Mouse (Mus musculus) limb, embryonic 11.5 days (tissue): ENCODE measurements around the gene Lrpprc. TPM values are rescaled to one million over a fixed set of nuclear protein-coding genes. Genes with fewer than 3 reads are reported as not detected.

ENCODE experiments used
- ATAC-seq: fragments of 200-750 bp; cut with Nextera tagmentation; 2 replicates; pipeline ENCODE4 v1.8.0; 2017; ENCODE audit warnings: low read depth; ENCODE audit not compliant: insufficient number of reproducible peaks, low FRiP score, low TSS enrichment
- DNase-seq: peaks from one replicate; pipeline ENCODE4 v3.0.0-alpha.2; 2015; ENCODE audit warnings: low spot score
- H3K27ac ChIP-seq: fragments of 300-500 bp; sonication (generic); replicated peaks from 2 replicates; pipeline ENCODE4 v1.5.1; 2014; ENCODE audit warnings: low read depth, mild to moderate bottlenecking, low read length
- H3K27me3 ChIP-seq: fragments of 300-500 bp; sonication (generic); 2 replicates; pipeline ENCODE4 v1.6.1; 2014; ENCODE audit warnings: mild to moderate bottlenecking, low read length, mixed read lengths; ENCODE audit not compliant: control insufficient read depth, insufficient read depth
- H3K36me3 ChIP-seq: fragments of 300-500 bp; sonication (generic); 2 replicates; pipeline ENCODE4 v1.6.1; 2014; ENCODE audit warnings: mild to moderate bottlenecking, low read length, moderate library complexity, mixed read lengths; ENCODE audit not compliant: control insufficient read depth, insufficient read depth
- H3K4me1 ChIP-seq: fragments of 300-500 bp; sonication (generic); 2 replicates; pipeline ENCODE4 v1.6.1; 2014; ENCODE audit warnings: low read length, mixed read lengths; ENCODE audit not compliant: control insufficient read depth, insufficient read depth
- H3K4me2 ChIP-seq: fragments of 300-500 bp; sonication (generic); 2 replicates; pipeline ENCODE4 v1.6.1; 2014; ENCODE audit warnings: low read depth, mild to moderate bottlenecking, moderate library complexity; ENCODE audit not compliant: severe bottlenecking
- H3K4me3 ChIP-seq: fragments of 300-500 bp; sonication (generic); 2 replicates; pipeline ENCODE4 v1.5.1; 2014; ENCODE audit warnings: low read depth, low read length
- H3K9ac ChIP-seq: fragments of 300-500 bp; sonication (generic); 2 replicates; pipeline ENCODE4 v1.6.1; 2014; ENCODE audit warnings: mild to moderate bottlenecking, low read length
- H3K9me3 ChIP-seq: fragments of 300-500 bp; sonication (generic); 2 replicates; pipeline ENCODE4 v1.6.1; 2016; ENCODE audit warnings: low read length; ENCODE audit not compliant: control insufficient read depth
- WGBS: fragments of 180-500 bp; shearing (Covaris S2); extraction: QIAGEN DNeasy Blood & Tissue Kit; methylation state at CpG from one replicate; pipeline ENCODE4 v1.1.7; 2014; 5-methylcytosine and 5-hydroxymethylcytosine counted together
- polyA plus RNA-seq: library from polyadenylated mRNA; unstranded; fragments of >200 nt; fragmentation: Nextera tagmentation; extraction: Ambion mirVana; gene quantifications from 2 replicates; pipeline ENCODE4 v1.2.1, GENCODE M21; 2014

Lrpprc gene
- polyA plus RNA-seq, 1 experiment from 2014 or later, result 60.8 TPM

- no peak overlapping the region for H3K4me2 ChIP-seq
- no peak overlapping the region for H3K9ac ChIP-seq
- peaks cover 5% of the 10 kb centered on the region; the same call in 1 of the 2 replicates for H3K36me3 ChIP-seq
- no peak overlapping the region for H3K27ac ChIP-seq
- no peak overlapping the region for H3K4me3 ChIP-seq
- H3K27me3 ChIP-seq, result no peaks in the 10 kb centered on the region
- DNase-seq (no peak), ATAC-seq (no peak)
- H3K4me1 ChIP-seq, result no peaks in the 10 kb centered on the region
- 80% methylated on average over 2 of the region's 2 CpGs for WGBS
- no peaks in the 10 kb centered on the region for H3K9me3 ChIP-seq
Observed at GRCm38 (mm10) chr17:84756090-84756489, 34.5 kb downstream of the Lrpprc start.

GRCm38 (mm10) chr17:84753489-84753888, 37.1 kb downstream of the Lrpprc start:
- Histone ChIP-seq H3K27ac (no peak overlapping the region), H3K4me2 (no peak overlapping the region), H3K4me1 (no peaks in the 10 kb centered on the region), H3K9ac (no peak overlapping the region), H3K36me3 (no peaks in the 10 kb centered on the region), H3K4me3 (no peak overlapping the region), H3K9me3 (no peaks in the 10 kb centered on the region), H3K27me3 (no peaks in the 10 kb centered on the region)
- 95% methylated on average over 5 of the region's 5 CpGs for WGBS
- DNase-seq (no peak), ATAC-seq (no peak)

- H3K36me3 ChIP-seq, result no peaks in the 10 kb centered on the region
- ATAC-seq (no peak), DNase-seq (no peak)
- no peak overlapping the region for H3K27ac ChIP-seq
- H3K9ac ChIP-seq, result no peak overlapping the region
- H3K4me2 ChIP-seq, result no peak overlapping the region
- H3K27me3 ChIP-seq, result no peaks in the 10 kb centered on the region
- H3K4me1 ChIP-seq, result no peaks in the 10 kb centered on the region
- WGBS, result 89% methylated on average over 2 of the region's 2 CpGs
- no peak overlapping the region for H3K4me3 ChIP-seq
- H3K9me3 ChIP-seq, result no peaks in the 10 kb centered on the region
Observed at GRCm38 (mm10) chr17:84752286-84752685, 38.3 kb downstream of the Lrpprc start.

GRCm38 (mm10) chr17:84751630-84752191, 38.9 kb downstream of the Lrpprc start:
- no peaks in the 10 kb centered on the region for H3K36me3 ChIP-seq
- no peak overlapping the region for H3K9ac ChIP-seq
- no peaks in the 10 kb centered on the region for H3K9me3 ChIP-seq
- no peak overlapping the region for H3K4me2 ChIP-seq
- no peaks in the 10 kb centered on the region for H3K27me3 ChIP-seq
- WGBS, result 93% methylated on average over 8 of the region's 8 CpGs
- no peak overlapping the region for H3K27ac ChIP-seq
- ATAC-seq (no peak), DNase-seq (no peak)
- H3K4me1 ChIP-seq, result no peaks in the 10 kb centered on the region
- no peak overlapping the region for H3K4me3 ChIP-seq

- no peaks in the 10 kb centered on the region for H3K9me3 ChIP-seq
- H3K9ac ChIP-seq, result no peak overlapping the region
- 83% methylated on average over 4 of the region's 4 CpGs for WGBS
- no peak for DNase-seq
- H3K36me3 ChIP-seq, result no peaks in the 10 kb centered on the region
- H3K27me3 ChIP-seq, result no peaks in the 10 kb centered on the region
- H3K4me1 ChIP-seq, result no peaks in the 10 kb centered on the region
- no peak overlapping the region for H3K27ac ChIP-seq
- no peak for ATAC-seq
- no peak overlapping the region for H3K4me2 ChIP-seq
- H3K4me3 ChIP-seq, result no peak overlapping the region
Observed at GRCm38 (mm10) chr17:84750130-84750529, 40.5 kb downstream of the Lrpprc start.

- Histone ChIP-seq H3K9ac (no peak overlapping the region), H3K36me3 (no peaks in the 10 kb centered on the region), H3K4me1 (no peaks in the 10 kb centered on the region), H3K27ac (no peak overlapping the region), H3K4me2 (no peak overlapping the region), H3K9me3 (no peaks in the 10 kb centered on the region), H3K27me3 (no peaks in the 10 kb centered on the region), H3K4me3 (no peak overlapping the region)
- DNase-seq (no peak), ATAC-seq (no peak)
- 89% methylated on average over 8 of the region's 8 CpGs for WGBS
Observed at GRCm38 (mm10) chr17:84749297-84749696, 41.3 kb downstream of the Lrpprc start.

- DNase-seq, result no peak
- Histone ChIP-seq H3K4me2 (no peak overlapping the region), H3K36me3 (no peaks in the 10 kb centered on the region), H3K27ac (no peak overlapping the region), H3K9ac (no peak overlapping the region), H3K4me1 (no peaks in the 10 kb centered on the region), H3K9me3 (no peaks in the 10 kb centered on the region), H3K27me3 (no peaks in the 10 kb centered on the region), H3K4me3 (no peak overlapping the region)
- ATAC-seq, result no peak
- 93% methylated on average over 9 of the region's 9 CpGs for WGBS
Observed at GRCm38 (mm10) chr17:84748152-84748682, 42.4 kb downstream of the Lrpprc start.

GRCm38 (mm10) chr17:84747212-84747611, 43.4 kb downstream of the Lrpprc start:
- no peaks in the 10 kb centered on the region for H3K9me3 ChIP-seq
- H3K4me3 ChIP-seq, result no peak overlapping the region
- ATAC-seq (no peak), DNase-seq (no peak)
- H3K27me3 ChIP-seq, result no peaks in the 10 kb centered on the region
- H3K36me3 ChIP-seq, result no peaks in the 10 kb centered on the region
- H3K4me2 ChIP-seq, result no peak overlapping the region
- no peaks in the 10 kb centered on the region for H3K4me1 ChIP-seq
- no peak overlapping the region for H3K27ac ChIP-seq
- 86% methylated on average over 6 of the region's 6 CpGs for WGBS
- H3K9ac ChIP-seq, result no peak overlapping the region

GRCm38 (mm10) chr17:84745001-84745400, 45.6 kb downstream of the Lrpprc start:
- Histone ChIP-seq H3K27me3 (no peaks in the 10 kb centered on the region), H3K4me3 (no peak overlapping the region), H3K36me3 (no peaks in the 10 kb centered on the region), H3K27ac (no peak overlapping the region), H3K4me1 (no peaks in the 10 kb centered on the region), H3K4me2 (no peak overlapping the region), H3K9ac (no peak overlapping the region), H3K9me3 (no peaks in the 10 kb centered on the region)
- 82% methylated on average over 9 of the region's 9 CpGs for WGBS
- no peak for DNase-seq
- no peak for ATAC-seq
